Mouse (Mus musculus): ENCODE results near the gene B4galnt2.

Gene B4galnt2

DNA sequence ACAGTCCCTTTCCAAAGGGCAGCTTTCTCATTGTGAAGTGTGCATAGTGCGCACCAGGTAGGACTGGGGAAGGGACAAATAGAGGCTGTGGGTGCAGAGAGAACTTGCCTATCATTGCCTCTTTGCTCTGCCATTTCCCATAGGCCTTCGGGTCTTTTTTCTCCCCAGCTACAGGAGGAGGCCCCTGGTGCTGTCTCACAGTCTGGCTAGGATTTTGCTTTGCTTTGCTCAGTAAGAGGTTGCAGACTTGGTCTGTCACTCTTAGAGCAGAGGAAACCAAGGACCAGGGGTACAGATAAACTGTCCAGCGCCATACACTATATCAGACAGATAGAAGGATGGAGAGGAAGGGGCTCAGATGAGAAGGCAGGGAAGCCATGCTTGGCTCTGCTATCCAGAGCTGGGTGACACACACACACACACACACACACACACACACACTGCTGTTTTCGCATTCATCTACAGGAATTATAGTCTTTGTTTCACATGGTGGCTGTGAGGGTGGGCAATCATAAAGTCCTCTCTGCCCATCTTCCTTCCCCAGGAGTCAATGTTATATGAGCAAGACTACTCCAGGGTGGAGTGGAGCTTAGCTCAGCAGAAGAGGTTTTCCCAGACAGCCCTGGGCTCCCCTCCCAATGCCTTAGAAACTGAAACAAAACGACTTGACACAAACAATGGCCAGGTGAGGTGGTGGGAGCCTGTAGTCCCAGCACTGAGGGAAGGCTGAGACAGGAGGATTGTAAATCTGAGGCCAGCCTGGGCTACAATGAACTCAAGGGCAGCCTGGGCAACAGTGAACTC, 73.8 kb downstream of the B4galnt2 start:
- DNase-seq (ENCODE audit: low read depth, low spot score): no peak

DNA sequence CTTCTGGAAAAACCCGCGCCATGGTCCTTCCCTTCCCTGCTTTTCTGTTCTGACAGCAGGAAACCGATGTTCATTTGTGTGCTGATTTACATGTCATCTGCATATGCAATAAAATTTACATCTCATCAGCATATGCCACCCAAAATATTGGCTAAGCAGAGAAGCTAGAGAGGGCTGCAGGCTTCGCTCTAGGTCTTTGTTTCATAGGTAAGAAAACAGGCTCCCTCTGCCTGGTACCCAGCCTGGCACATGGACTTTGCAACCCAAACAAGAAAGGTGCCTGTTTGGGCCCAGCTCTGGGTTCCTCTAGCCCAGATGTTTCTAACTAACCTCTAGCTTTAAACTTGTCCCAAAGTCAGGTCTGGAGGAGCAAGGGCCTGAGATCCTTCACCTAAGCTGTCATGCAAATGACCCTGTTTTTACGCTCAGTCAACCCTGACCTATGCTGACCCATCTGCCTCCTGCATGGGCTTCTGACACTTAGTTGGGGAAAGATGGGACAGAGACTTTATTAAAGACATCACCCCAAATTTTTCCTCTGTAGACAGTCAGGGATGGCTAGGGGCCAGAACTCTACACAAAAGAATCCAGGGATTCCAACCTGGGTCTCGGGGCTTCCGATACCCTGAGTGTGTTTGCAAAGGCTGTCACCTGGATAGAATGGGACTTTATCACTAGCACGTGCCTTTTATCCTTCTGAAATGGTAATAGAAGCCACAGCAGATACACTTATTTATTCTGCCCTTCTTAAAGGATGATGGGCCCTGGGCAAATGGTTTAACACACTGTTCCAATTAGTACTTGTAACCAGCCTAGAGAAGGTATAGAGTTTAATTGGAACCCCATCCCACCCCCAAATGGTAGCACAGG, 75.5 kb downstream of the B4galnt2 start:
- no peak for DNase-seq (ENCODE audit: low read depth, low spot score)

DNA sequence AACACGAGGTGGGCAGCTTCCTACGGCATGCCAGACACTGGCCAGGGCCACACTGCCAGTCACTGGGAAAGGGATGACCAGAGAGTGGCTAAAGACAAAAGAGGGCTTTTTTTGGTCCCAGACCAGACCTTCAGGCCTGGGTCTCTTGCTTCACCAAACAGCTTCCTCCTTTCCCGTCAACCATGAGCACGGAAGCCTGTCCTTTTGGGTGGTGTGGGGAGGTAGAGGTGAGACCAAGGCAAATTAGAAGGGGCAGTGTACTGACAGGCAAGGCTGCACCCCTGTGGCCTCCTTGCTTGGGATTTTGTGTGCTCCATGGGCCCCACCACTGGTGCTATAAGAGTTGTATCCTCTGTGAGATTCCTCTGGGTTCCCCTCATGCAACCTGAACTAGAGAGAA, 76.1 kb downstream of the B4galnt2 start:
- no peak for DNase-seq (ENCODE audit: low read depth, low spot score)

DNA sequence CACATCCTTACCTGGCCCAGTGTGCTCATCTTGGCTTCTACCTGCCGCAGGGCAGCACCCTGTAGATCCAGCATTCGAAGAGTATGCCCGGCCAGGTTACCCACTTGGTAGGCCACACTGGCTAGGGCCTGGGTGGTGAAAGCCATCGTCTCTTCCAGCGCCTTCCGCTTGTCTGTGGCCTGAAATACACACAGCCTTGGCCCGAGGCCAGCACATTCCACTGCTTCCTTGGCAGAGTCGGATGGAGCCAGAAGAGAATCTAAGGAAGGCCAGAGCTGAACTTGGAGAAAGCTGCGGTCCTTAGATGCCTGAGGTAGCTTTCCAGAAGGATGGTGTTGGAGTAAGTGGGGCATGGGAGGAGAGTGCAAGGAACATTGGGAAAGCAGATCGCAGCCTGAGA, 77.6 kb downstream of the B4galnt2 start, which contains the start of gene Gngt2:
Gene Gngt2, plus strand, starts transcription at position 158 of the 400 bp plus-strand sequence.
- DNase-seq (ENCODE audit: low read depth, low spot score): no peak

DNA sequence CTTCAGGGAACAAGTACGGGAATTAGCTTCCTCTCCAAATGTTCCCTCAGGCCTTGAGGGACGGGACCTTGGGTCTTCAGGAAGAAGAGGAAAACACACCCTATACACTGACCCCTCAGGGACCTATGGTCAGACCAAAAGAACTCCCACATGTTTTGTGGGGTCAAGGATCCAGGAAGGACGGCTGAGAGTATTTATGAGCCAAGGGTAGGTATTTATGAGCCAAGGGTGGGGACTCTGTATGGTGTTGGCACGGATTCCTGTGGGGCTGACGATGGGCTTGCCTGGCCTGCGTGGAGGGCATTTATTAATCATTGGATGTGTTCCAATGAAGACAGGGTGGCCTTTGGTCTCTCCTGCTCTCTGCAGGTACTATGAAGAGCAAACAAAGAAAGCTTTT, 78.3 kb downstream of the B4galnt2 start:
- no peak for DNase-seq (ENCODE audit: low read depth, low spot score)

DNA sequence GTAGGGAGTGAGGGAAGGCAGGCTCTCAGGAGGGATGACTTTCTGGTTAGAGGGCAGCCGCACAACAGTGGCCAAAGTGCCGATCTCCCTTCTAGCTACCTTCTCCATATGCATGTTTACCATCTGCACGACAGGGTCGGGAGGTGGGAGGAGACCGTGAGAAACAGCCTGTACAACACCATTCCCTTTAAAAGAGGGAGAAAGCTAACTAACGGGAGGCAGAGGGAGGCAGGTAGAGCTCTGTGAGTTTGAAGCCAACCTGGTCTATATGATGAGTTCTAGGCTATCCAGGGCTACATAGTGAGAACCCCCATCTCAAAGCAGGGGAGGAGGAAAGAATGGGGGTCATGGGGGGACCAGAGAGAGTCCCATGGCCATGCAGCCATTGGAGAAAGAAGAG, 78.9 kb downstream of the B4galnt2 start:
- DNase-seq (ENCODE audit: low read depth, low spot score): no peak

DNA sequence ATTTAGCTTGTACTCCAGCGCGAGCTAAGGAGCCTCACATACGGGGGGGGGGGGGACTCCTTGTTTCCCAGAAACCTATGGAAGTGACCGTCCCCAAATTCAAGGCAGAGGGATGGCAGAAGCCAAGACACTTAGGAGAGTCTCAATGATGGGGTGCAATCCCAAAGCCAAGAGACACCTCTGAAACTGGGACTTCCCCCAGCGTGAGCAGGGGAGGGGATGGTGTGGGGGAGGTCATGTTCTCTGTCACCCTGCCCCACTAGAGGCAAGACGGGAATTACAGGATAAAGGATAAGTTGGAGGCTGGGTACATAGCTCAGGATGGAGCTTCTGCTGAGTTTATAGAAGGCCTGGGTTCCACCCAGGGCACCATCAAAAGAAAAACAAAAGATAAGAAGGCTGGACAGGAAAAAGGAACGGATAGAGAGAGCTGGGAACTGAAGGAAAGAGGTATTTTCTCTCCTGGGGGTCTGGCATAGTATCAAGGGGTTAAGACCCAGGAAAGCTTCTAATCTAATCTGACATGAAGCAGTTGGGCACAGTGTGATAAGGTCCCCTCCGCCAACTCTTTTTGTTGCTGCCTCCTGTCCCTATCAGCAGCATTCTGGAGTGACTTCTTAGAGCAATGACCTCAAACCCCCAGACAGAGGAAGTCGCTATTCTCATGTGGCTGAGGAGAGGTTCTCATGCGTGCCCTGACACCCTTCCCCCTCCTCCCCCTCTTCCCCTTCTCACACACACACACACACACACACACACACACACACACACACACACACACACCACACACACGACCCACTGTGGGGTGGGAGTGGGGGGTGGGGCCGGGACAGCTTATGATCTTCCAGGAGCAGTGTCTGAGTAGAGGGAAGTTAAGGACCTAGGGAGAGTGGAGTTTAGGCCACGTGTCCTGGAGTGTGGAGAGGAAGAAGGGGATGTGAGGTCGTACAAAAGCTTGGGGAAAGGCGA, 79.7 kb downstream of the B4galnt2 start:
- no peak for DNase-seq (ENCODE audit: low read depth, low spot score)

DNA sequence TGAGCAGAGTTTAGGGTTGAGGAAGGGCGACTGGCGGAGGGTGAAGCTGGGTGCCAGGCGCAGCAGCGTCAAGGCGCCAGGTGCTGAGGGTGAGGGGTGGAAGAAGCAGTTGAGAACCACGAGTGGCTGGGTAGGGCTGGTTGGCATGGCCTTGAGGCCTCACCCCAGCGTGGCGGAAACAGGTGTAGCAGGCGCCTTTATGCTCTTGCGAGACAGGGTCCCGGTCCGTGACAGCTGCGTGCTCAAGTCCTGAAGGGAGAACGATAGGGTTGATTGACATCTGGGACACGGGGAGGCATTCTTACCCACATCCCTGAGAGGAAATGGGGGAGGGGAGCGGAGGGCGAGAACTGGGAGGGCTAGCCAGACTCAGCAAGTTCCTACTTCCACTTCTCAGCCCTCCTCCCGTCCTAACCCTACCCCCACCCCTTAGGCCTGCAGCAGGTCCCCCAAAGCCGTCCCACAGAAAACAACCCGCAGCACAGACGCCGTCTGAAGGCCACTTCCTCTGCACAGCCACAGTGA, 80.5 kb downstream of the B4galnt2 start:
- DNase-seq (ENCODE audit: low read depth, low spot score): no peak

DNA sequence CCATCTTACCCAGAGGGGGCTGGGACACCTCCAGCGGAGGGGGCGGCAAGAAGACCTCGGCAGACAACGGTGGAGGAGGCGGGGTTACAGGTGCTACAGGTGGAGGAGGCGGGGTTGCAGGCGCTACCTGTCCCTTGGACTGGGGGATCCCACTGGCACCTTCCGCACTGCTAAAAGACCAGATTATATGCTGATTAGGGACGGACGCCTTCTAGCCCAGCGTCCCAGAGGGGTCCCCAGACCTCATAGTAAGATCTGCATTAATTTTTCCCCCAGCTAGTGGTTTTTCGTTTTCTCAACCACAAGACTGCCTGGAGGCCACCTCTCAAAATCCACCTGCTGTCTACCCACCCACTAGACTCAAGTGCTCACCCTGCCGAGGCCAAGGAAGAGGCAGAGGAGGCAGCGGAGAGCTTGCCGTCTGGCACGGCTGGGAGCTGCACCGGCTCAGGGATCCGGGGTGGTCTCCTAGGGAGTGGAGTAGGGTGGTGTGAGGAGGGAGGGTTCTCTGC, 81.0 kb downstream of the B4galnt2 start:
- no peak for DNase-seq (ENCODE audit: low read depth, low spot score)

DNA sequence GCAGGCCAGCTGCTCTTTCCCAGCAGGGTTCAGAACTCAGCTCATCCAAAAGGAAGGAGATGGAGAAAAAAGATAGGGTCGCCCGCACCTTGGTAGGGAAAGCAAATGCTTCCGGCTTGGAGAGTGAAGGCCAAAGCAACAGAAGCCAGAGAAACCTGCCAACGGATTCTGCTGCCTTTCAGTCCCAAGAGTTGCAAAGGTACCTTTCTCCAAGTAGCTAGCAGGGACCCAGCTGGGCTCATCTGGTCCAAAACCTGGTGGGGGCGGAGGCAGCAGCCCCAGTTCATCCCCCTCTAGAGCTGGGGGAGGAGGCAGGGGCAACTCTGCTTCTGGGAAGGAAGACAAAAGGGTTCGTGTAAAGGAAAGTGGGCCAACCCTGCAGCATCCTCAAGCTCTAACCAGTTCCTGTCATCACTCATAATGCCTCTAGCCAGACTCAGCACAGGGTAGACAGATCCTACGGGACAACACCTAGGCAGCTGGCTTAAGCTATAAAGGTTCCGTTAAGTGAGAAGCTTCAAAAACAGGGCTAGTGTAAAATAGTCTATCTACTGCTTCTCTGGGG, 81.6 kb downstream of the B4galnt2 start:
- DNase-seq (ENCODE audit: low read depth, low spot score): no peak

DNA sequence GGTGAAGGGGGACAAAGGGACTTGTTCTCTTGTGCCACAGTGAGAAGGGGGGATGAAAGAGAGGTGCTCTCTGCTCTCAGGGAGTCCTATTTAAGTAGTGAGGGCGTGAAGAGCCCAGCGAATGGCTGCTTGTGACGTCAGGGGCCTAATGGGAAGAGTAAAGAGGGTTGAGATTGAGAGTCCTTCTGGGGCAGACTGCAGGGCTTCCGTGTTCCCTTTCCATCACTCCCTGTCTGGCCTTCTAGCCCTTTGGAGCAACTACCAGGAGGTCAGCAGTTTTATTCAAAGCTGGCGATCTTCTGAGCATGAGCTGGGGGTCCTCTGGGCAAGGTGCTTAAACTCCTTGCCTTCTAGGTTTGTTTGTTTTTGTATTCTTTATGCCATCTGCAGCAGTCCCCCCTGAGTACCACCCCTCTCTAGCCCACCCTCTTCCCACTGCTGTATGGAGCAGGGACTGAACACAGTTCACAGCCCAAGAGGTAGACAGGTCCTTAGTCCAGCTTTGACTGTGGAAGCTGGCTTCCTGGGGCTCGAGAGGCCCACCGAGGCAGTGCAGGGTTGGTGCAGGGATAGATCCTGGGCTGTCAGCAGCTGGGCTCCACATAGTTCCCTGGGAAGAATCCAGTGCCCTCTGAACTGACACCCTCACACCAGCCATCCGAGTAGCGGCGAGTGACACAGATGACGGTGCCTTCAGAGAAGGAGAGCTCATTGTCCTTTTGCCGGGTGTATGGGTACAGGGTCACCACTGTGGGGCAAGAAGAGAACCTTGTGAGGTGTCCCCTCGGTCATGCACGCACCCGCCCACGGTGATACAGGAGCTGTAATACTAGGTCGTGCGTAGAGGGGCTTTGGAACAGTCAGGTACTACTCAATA, 82.3 kb downstream of the B4galnt2 start:
- no peak for DNase-seq (ENCODE audit: low read depth, low spot score)

DNA sequence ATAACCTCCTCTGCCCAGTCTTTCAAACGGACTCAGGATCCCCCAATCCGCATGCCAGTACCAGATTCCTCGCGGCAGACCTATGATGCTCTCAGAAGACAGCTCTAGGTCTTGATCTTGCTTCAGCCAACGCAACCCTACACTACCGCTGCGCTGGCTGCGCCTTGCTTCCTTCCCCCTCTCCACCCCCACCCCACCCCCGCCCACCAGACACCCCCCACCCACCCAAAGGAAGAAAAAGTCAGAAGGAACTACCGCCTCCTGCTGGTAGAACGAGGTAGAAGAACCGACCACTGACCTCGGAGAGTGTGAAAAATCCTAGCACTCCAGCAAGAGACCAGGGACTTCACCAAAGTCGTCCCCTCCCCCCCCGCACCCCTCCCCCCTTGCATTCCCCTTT, 83.0 kb downstream of the B4galnt2 start:
- peak; percentile 45 for DNase-seq (ENCODE audit: low read depth, low spot score)

DNA sequence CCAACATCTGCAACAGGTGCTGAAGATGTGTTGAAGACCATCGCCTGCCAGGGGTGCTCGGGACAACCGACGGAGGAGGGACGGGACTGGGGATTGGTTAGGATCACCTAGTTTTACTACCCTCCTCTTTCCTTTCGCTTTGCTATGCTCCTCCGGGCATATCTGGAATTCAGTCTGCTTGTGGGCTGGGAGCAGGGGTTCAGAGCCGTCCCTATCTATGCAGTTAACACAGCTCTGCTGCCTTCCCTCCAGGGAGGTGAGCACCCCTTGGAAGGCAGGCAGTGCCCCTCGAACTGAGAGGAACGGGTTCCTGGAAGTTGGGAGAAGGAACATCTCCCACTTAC, 83.4 kb downstream of the B4galnt2 start:
- DNase-seq (ENCODE audit: low read depth, low spot score): no peak

DNA sequence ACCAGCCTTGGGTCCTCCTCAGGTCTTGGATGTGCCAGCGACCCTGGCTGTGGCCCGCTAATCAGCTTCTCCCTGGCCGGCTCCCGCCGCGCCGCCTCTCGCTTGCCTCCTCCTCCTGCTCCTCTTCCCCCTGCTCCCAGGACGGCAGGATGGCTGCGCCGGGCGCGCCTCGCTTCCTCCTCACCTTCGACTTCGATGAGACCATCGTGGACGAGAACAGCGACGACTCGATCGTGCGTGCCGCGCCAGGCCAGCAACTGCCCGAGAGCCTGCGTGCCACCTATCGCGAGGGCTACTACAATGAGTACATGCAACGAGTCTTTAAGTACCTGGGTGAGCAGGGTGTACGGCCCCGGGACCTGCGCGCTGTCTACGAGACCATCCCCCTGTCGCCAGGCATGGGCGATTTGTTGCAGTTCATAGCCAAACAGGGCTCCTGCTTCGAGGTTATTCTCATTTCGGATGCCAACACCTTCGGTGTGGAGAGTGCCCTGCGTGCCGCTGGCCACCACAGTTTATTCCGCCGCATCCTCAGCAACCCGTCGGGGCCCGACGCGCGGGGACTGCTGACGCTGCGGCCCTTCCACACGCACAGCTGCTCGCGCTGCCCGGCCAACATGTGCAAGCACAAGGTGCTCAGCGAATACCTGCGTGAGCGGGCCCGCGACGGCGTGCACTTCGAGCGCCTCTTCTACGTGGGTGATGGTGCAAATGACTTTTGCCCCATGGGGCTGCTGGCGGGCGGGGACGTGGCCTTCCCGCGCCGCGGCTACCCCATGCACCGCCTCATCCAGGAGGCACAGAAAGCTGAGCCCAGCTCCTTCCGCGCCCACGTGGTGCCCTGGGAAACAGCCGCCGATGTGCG, 84.0 kb downstream of the B4galnt2 start:
- DNase-seq (ENCODE audit: low read depth, low spot score): no peak

DNA sequence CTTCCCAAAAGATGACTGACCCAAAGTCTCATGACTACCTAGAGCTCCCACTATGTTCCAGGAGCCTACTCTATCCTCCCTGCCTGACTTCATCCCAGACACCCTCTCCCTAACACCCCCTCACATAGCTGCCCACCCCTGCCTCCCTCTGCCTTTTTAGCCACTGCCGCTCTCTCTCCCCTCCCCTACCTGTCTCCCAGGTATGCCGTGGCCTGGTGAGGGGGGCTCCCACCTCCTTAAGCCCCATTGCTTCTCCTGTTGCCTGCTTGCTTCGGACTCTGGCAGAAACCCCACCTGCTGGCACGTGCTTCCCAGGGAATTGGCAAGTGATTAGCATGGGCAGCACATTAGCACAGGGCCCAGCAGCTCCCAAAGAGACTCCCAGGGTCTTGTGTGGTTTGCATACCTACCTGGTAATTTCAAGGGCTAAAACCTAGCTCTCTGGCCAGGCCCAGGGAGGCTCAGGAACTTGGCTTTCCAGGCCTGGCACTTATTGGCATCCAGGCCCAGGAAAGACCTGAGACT, 85.1 kb downstream of the B4galnt2 start:
- no peak for DNase-seq (ENCODE audit: low read depth, low spot score)

DNA sequence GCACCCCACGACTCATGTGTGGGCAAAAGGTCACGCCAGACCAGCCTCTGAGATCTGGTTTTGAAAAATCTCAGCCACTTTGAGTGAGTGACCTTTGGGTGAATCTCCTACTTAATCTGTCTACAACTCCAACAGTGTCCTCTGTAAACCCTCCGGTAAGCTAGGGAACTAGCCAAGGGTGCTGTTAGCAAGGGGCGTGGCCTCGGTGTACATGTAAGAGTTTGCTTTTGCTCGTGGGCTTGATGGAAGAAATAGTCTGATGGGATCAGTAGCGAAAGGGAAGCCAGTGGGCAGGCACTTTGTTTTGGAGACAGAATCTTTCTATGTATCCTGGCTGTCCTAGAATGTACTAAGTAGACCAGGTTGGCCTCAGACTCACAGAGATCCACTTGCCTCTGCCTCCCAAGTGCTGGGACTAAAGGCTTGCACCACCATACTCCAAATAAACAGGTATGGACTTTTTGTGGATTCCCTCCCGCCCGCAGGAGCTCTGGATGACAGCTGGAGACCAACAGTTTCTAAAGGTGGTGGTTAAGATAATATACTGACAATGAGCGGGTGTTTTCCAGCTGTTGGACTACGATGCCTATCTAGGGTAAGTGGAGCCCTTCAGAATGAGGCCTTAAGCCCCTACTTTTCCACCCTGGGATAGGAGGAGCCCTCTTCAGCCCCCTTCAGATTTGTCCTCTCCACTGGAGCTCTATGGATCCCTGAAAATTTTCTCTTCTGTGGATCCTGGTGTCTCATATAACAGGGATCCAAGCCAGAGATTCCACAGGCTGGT, 86.3 kb downstream of the B4galnt2 start:
- DNase-seq (ENCODE audit: low read depth, low spot score): no peak

DNA sequence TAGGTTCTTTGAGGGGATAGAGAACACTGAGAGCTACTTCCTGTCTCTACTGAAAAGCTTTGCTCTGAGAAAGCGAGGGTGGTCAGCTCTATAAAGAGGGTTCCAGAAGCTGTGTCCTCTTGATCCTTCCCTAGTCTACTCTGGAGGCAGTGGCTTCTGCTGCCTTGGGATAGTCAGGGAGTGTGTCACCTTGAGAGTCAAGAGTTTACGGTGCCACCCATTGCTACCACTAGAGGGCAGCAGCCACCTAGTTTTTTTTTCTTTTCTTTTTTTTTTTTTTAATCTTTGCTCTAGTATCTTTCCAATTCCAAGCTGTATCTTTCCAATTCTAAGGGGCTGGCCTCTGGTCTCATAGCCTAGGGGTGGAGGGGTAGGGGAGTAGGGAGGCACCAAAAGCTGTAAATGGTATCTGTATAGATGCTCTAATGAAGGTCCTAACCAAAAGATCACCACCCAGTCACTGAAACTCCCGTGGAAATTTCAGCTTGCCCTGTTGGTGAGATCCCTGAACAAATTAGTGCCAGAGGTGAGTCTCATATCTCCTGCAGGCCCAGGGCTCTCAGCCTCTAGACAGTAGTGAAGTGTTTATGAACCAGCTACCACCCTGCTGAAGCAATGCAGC, 87.1 kb downstream of the B4galnt2 start:
- DNase-seq (ENCODE audit: low read depth, low spot score): peak; percentile 71

DNA sequence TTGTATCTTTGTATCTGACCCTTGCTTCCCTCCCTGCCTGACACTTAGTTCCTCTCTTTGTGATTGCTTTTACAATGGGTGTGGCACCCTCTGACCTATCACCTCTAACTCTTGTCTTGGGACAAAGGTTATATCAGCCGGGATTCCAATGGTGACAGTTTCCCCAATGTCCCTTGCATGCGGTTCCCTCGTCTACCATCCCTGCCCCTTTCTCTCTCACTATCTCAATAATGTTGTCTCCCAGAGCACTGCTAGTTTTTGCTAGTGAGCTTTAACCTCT, 87.6 kb downstream of the B4galnt2 start:
- no peak for DNase-seq (ENCODE audit: low read depth, low spot score)

All from mesoderm, embryonic 11.5 days (tissue).